Mouse (Mus musculus): ENCODE results near the gene Gm12117. TPM values are rescaled to one million over a fixed set of nuclear protein-coding genes. Genes with fewer than 3 reads are reported as not detected.

Gm12117 gene
- polyA plus RNA-seq, 2 experiments = 0.24 TPM; not detected in 1

- no peaks in the 10 kb centered on the region for H3K36me3 ChIP-seq (ENCODE audit: control insufficient read depth, insufficient read depth, low read length)
- no peaks in the 10 kb centered on the region for H3K4me1 ChIP-seq (ENCODE audit: control insufficient read depth, insufficient read depth, low read length)
- ATAC-seq (ENCODE audit: low FRiP score, low read depth) = no peak
- no peaks in the 10 kb centered on the region for H3K9me3 ChIP-seq (ENCODE audit: control insufficient read depth, low read length)
- no peak overlapping the region for H3K4me2 ChIP-seq (replicated peaks; ENCODE audit: low read depth, low read length, severe bottlenecking)
- whole genome bisulfite sequencing = 29% methylated on average over 3 of the region's 3 CpGs
- TF ChIP-seq POLR2A (IDR thresholded peaks at IDR 0.05; ENCODE audit: borderline replicate concordance, extremely low read depth, insufficient read depth, insufficient read length) = no peak
- H3K4me3 ChIP-seq (replicated peaks; ENCODE audit: low read length) = no peak overlapping the region
- no peak overlapping the region for H3K9ac ChIP-seq (ENCODE audit: low read depth, low read length, severe bottlenecking)
- H3K27me3 ChIP-seq (ENCODE audit: control insufficient read depth, insufficient read depth, low read length) = no peaks in the 10 kb centered on the region
- no peak overlapping the region for H3K27ac ChIP-seq (replicated peaks; ENCODE audit: low read depth, low read length)
- no peak for DNase-seq (ENCODE audit: low spot score)
Measured at GRCm38 (mm10) chr11:33240295-33240694, 36.2 kb downstream of the Gm12117 start.

GRCm38 (mm10) chr11:33234134-33234533 is 42.4 kb downstream of the Gm12117 start:
- no peaks in the 10 kb centered on the region for H3K9me3 ChIP-seq (ENCODE audit: control insufficient read depth, low read length)
- no peak overlapping the region for H3K4me2 ChIP-seq (replicated peaks; ENCODE audit: low read depth, low read length, severe bottlenecking)
- H3K4me1 ChIP-seq (ENCODE audit: control insufficient read depth, insufficient read depth, low read length) = no peaks in the 10 kb centered on the region
- WGBS = 47% methylated on average over 3 of the region's 3 CpGs
- H3K27me3 ChIP-seq (ENCODE audit: control insufficient read depth, insufficient read depth, low read length) = no peaks in the 10 kb centered on the region
- no peak overlapping the region for H3K9ac ChIP-seq (ENCODE audit: low read depth, low read length, severe bottlenecking)
- no peak for TF ChIP-seq POLR2A (IDR thresholded peaks at IDR 0.05; ENCODE audit: borderline replicate concordance, extremely low read depth, insufficient read depth, insufficient read length)
- no peak overlapping the region for H3K27ac ChIP-seq (replicated peaks; ENCODE audit: low read depth, low read length)
- no peak for DNase-seq (ENCODE audit: low spot score)
- H3K36me3 ChIP-seq (ENCODE audit: control insufficient read depth, insufficient read depth, low read length) = no peaks in the 10 kb centered on the region
- H3K4me3 ChIP-seq (replicated peaks; ENCODE audit: low read length) = no peak overlapping the region
- ATAC-seq (ENCODE audit: low FRiP score, low read depth) = no peak

DNA sequence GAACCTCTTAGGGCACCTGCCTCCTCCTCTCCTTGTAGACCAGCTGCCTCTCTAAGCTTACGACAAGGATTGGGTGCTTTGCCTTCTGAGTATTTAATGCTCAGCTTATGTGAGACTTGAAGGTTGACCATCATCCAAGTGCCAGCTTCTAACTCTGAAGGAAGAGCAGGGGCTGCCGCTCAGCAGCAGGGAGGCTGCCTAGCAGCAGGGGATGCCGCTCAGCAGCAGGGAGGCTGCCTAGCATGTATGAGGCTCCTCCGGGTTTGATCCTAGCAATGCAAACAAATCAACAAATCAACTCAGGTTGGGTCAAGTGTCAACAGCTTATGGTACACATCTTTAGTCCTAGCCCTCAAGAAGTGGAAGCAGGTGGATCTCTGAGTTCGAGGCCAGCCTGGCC is 44.5 kb downstream of the Gm12117 start:
- Histone ChIP-seq H3K9ac (ENCODE audit: low read depth, low read length, severe bottlenecking) (no peak overlapping the region), H3K27ac (replicated peaks; ENCODE audit: low read depth, low read length) (no peak overlapping the region), H3K4me1 (ENCODE audit: control insufficient read depth, insufficient read depth, low read length) (no peaks in the 10 kb centered on the region), H3K4me3 (replicated peaks; ENCODE audit: low read length) (no peak overlapping the region), H3K9me3 (ENCODE audit: control insufficient read depth, low read length) (no peaks in the 10 kb centered on the region), H3K36me3 (ENCODE audit: control insufficient read depth, insufficient read depth, low read length) (no peaks in the 10 kb centered on the region), H3K27me3 (ENCODE audit: control insufficient read depth, insufficient read depth, low read length) (no peaks in the 10 kb centered on the region), H3K4me2 (replicated peaks; ENCODE audit: low read depth, low read length, severe bottlenecking) (no peak overlapping the region)
- DNase-seq (ENCODE audit: low spot score) (no peak), ATAC-seq (ENCODE audit: low FRiP score, low read depth) (no peak)
- TF ChIP-seq POLR2A (IDR thresholded peaks at IDR 0.05; ENCODE audit: borderline replicate concordance, extremely low read depth, insufficient read depth, insufficient read length) = no peak
- 77% methylated on average over 5 of the region's 5 CpGs for WGBS

- H3K9ac ChIP-seq (ENCODE audit: low read depth, low read length, severe bottlenecking) = no peak overlapping the region
- no peak overlapping the region for H3K4me2 ChIP-seq (replicated peaks; ENCODE audit: low read depth, low read length, severe bottlenecking)
- no peaks in the 10 kb centered on the region for H3K27me3 ChIP-seq (ENCODE audit: control insufficient read depth, insufficient read depth, low read length)
- no peaks in the 10 kb centered on the region for H3K9me3 ChIP-seq (ENCODE audit: control insufficient read depth, low read length)
- H3K4me3 ChIP-seq (replicated peaks; ENCODE audit: low read length) = no peak overlapping the region
- no peak overlapping the region for H3K27ac ChIP-seq (replicated peaks; ENCODE audit: low read depth, low read length)
- H3K4me1 ChIP-seq (ENCODE audit: control insufficient read depth, insufficient read depth, low read length) = no peaks in the 10 kb centered on the region
- H3K36me3 ChIP-seq (ENCODE audit: control insufficient read depth, insufficient read depth, low read length) = no peaks in the 10 kb centered on the region
- no peak for DNase-seq (ENCODE audit: low spot score)
- no peak for ATAC-seq (ENCODE audit: low FRiP score, low read depth)
- 88% methylated on average over 2 of the region's 2 CpGs for WGBS
- TF ChIP-seq POLR2A (IDR thresholded peaks at IDR 0.05; ENCODE audit: borderline replicate concordance, extremely low read depth, insufficient read depth, insufficient read length) = no peak
Measured at GRCm38 (mm10) chr11:33228186-33228585, 48.4 kb downstream of the Gm12117 start.

DNA sequence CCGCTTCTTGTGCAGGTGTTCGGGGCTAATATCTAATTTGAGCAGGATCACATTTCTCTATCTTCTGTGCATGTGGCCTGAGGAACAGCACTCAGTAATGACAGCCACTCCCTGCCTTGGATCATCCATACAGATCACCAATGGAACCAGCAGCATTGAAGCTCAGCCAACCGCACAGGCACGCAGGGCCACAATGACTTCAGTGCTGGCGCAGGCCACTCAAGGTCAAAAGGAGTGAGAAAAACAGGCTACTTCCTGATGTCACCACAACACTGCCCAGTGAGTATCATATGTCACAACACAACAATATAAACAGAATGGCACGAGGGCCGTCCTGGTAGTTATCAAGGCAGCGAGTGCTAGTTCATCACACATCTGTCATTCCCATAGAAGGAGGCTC is 50.0 kb downstream of the Gm12117 start:
- Histone ChIP-seq H3K27ac (replicated peaks; ENCODE audit: low read depth, low read length) (no peak overlapping the region), H3K27me3 (ENCODE audit: control insufficient read depth, insufficient read depth, low read length) (no peaks in the 10 kb centered on the region), H3K36me3 (ENCODE audit: control insufficient read depth, insufficient read depth, low read length) (no peaks in the 10 kb centered on the region), H3K4me1 (ENCODE audit: control insufficient read depth, insufficient read depth, low read length) (peaks cover 5% of the 10 kb centered on the region; the same call in 1 of the 2 replicates), H3K4me3 (replicated peaks; ENCODE audit: low read length) (no peak overlapping the region), H3K9me3 (ENCODE audit: control insufficient read depth, low read length) (no peaks in the 10 kb centered on the region), H3K9ac (ENCODE audit: low read depth, low read length, severe bottlenecking) (no peak overlapping the region), H3K4me2 (replicated peaks; ENCODE audit: low read depth, low read length, severe bottlenecking) (no peak overlapping the region)
- 80% methylated on average over 8 of the region's 8 CpGs for WGBS
- no peak for DNase-seq (ENCODE audit: low spot score)
- TF ChIP-seq POLR2A (IDR thresholded peaks at IDR 0.05; ENCODE audit: borderline replicate concordance, extremely low read depth, insufficient read depth, insufficient read length) = no peak
- ATAC-seq (ENCODE audit: low FRiP score, low read depth) = no peak

Other genes starting within 250 kb of the Gm12117 start
- gene Fgf18, start 129.3 kb downstream of the Gm12117 start, polyA plus RNA-seq (2012; rRNA removed) = 15.8 and 18.5 TPM in 2 replicates
- gene Fgf18, start 129.3 kb downstream of the Gm12117 start, polyA plus RNA-seq (2014; fragmentation: Nextera tagmentation; extraction: Ambion mirVana) = 24.0 and 24.5 TPM in 2 replicates
- 633 and 1,234 TPM in 2 replicates for gene Npm1, start 113.5 kb downstream of the Gm12117 start, polyA plus RNA-seq (2012; rRNA removed)
- gene Npm1, start 113.5 kb downstream of the Gm12117 start, polyA plus RNA-seq (2014; fragmentation: Nextera tagmentation; extraction: Ambion mirVana) = 1,104 and 1,131 TPM in 2 replicates
- 0.08 and 0.09 TPM in 2 replicates for gene Tlx3, start 73.1 kb downstream of the Gm12117 start, polyA plus RNA-seq (2012; rRNA removed)
- not detected in 2 replicates for gene Tlx3, start 73.1 kb downstream of the Gm12117 start, polyA plus RNA-seq (2014; fragmentation: Nextera tagmentation; extraction: Ambion mirVana)
- gene Ranbp17, start 237.0 kb upstream of the Gm12117 start, polyA plus RNA-seq (2012; rRNA removed) = 4.8 and 5.2 TPM in 2 replicates
- 6.0 and 8.0 TPM in 2 replicates for gene Ranbp17, start 237.0 kb upstream of the Gm12117 start, polyA plus RNA-seq (2014; fragmentation: Nextera tagmentation; extraction: Ambion mirVana)